Mouse (Mus musculus): ENCODE measurements at regions not wholly inside any gene's neighbourhood (a gene's known extent, or its start where the extent isn't known, plus 50 kb on each side); places are given as distances from the start of the nearest gene placed in this dataset.

GRCm38 (mm10) chr1:47432829-47433228 is 540.2 kb upstream of the Slc39a10 start:
- 49% methylated on average over 1 of the region's 1 CpGs for WGBS
- TF ChIP-seq POLR2A (IDR thresholded peaks at IDR 0.05; ENCODE audit: low read depth, low read length) (no peak), CTCF (IDR thresholded peaks at IDR 0.05; ENCODE audit: extremely low read depth, insufficient read length, insufficient replicate concordance, low read depth, low read length) (no peak)
- no peaks in the 10 kb centered on the region for H3K36me3 ChIP-seq (ENCODE audit: control insufficient read depth, insufficient read depth, low read length)

GRCm38 (mm10) chr1:47405164-47405563 is 512.5 kb upstream of the Slc39a10 start:
- TF ChIP-seq POLR2A (IDR thresholded peaks at IDR 0.05; ENCODE audit: low read depth, low read length): no peak
- no peak for TF ChIP-seq CTCF (IDR thresholded peaks at IDR 0.05; ENCODE audit: extremely low read depth, insufficient read length, insufficient replicate concordance, low read depth, low read length)
- H3K36me3 ChIP-seq (ENCODE audit: control insufficient read depth, insufficient read depth, low read length): no peaks in the 10 kb centered on the region
- H3K27ac ChIP-seq (ENCODE audit: insufficient read depth, low read depth, low read length): no peak overlapping the region
- H3K4me3 ChIP-seq (ENCODE audit: low read depth, low read length): no peak overlapping the region
- H3K4me1 ChIP-seq (ENCODE audit: control insufficient read depth, insufficient read depth, insufficient read length, low read length): no peaks in the 10 kb centered on the region
- WGBS: 72% methylated on average over 1 of the region's 1 CpGs
- H3K27me3 ChIP-seq (ENCODE audit: control insufficient read depth, insufficient read depth, low read length): no peaks in the 10 kb centered on the region

More at GRCm38 (mm10) chr1:47432829-47433228, 540.2 kb upstream of the Slc39a10 start:
- Histone ChIP-seq H3K27me3 (ENCODE audit: control insufficient read depth, insufficient read depth, low read length) (no peaks in the 10 kb centered on the region), H3K4me1 (ENCODE audit: control insufficient read depth, insufficient read depth, insufficient read length, low read length) (no peaks in the 10 kb centered on the region), H3K4me3 (ENCODE audit: low read depth, low read length) (no peak overlapping the region), H3K27ac (ENCODE audit: insufficient read depth, low read depth, low read length) (no peak overlapping the region)

GRCm38 (mm10) chr1:47386579-47386978 is 493.9 kb upstream of the Slc39a10 start:
- no peaks in the 10 kb centered on the region for H3K36me3 ChIP-seq (ENCODE audit: control insufficient read depth, insufficient read depth, low read length)
- H3K27me3 ChIP-seq (ENCODE audit: control insufficient read depth, insufficient read depth, low read length): no peaks in the 10 kb centered on the region
- no peak overlapping the region for H3K4me3 ChIP-seq (ENCODE audit: low read depth, low read length)
- TF ChIP-seq POLR2A (IDR thresholded peaks at IDR 0.05; ENCODE audit: low read depth, low read length) (no peak), CTCF (IDR thresholded peaks at IDR 0.05; ENCODE audit: extremely low read depth, insufficient read length, insufficient replicate concordance, low read depth, low read length) (no peak)
- no peak overlapping the region for H3K27ac ChIP-seq (ENCODE audit: insufficient read depth, low read depth, low read length)
- H3K4me1 ChIP-seq (ENCODE audit: control insufficient read depth, insufficient read depth, insufficient read length, low read length): no peaks in the 10 kb centered on the region

- no peak overlapping the region for H3K27ac ChIP-seq (ENCODE audit: insufficient read depth, low read depth, low read length)
- no peak for TF ChIP-seq POLR2A (IDR thresholded peaks at IDR 0.05; ENCODE audit: low read depth, low read length)
- H3K4me3 ChIP-seq (ENCODE audit: low read depth, low read length): no peak overlapping the region
- no peaks in the 10 kb centered on the region for H3K4me1 ChIP-seq (ENCODE audit: control insufficient read depth, insufficient read depth, insufficient read length, low read length)
- 26% methylated on average over 1 of the region's 1 CpGs for WGBS
- H3K27me3 ChIP-seq (ENCODE audit: control insufficient read depth, insufficient read depth, low read length): no peaks in the 10 kb centered on the region
- H3K36me3 ChIP-seq (ENCODE audit: control insufficient read depth, insufficient read depth, low read length): no peaks in the 10 kb centered on the region
Observed at GRCm38 (mm10) chr1:47378795-47379194, 486.1 kb upstream of the Slc39a10 start.

- H3K4me1 ChIP-seq (ENCODE audit: control insufficient read depth, insufficient read depth, insufficient read length, low read length): no peaks in the 10 kb centered on the region
- H3K27ac ChIP-seq (ENCODE audit: insufficient read depth, low read depth, low read length): no peak overlapping the region
- no peaks in the 10 kb centered on the region for H3K36me3 ChIP-seq (ENCODE audit: control insufficient read depth, insufficient read depth, low read length)
- WGBS: 62% methylated on average over 3 of the region's 3 CpGs
- no peak overlapping the region for H3K4me3 ChIP-seq (ENCODE audit: low read depth, low read length)
- TF ChIP-seq CTCF (IDR thresholded peaks at IDR 0.05; ENCODE audit: extremely low read depth, insufficient read length, insufficient replicate concordance, low read depth, low read length) (no peak), POLR2A (IDR thresholded peaks at IDR 0.05; ENCODE audit: low read depth, low read length) (no peak)
- no peaks in the 10 kb centered on the region for H3K27me3 ChIP-seq (ENCODE audit: control insufficient read depth, insufficient read depth, low read length)
Observed at GRCm38 (mm10) chr1:47339718-47340439, 447.2 kb upstream of the Slc39a10 start.

- Histone ChIP-seq H3K4me3 (ENCODE audit: low read depth, low read length) (no peak overlapping the region), H3K27ac (ENCODE audit: insufficient read depth, low read depth, low read length) (no peak overlapping the region), H3K27me3 (ENCODE audit: control insufficient read depth, insufficient read depth, low read length) (no peaks in the 10 kb centered on the region), H3K4me1 (ENCODE audit: control insufficient read depth, insufficient read depth, insufficient read length, low read length) (no peaks in the 10 kb centered on the region), H3K36me3 (ENCODE audit: control insufficient read depth, insufficient read depth, low read length) (no peaks in the 10 kb centered on the region)
- WGBS: 84% methylated on average over 2 of the region's 2 CpGs
- TF ChIP-seq POLR2A (IDR thresholded peaks at IDR 0.05; ENCODE audit: low read depth, low read length): no peak
- TF ChIP-seq CTCF (IDR thresholded peaks at IDR 0.05; ENCODE audit: extremely low read depth, insufficient read length, insufficient replicate concordance, low read depth, low read length): no peak
Observed at GRCm38 (mm10) chr1:47310572-47311075, 418.0 kb upstream of the Slc39a10 start.

- H3K27ac ChIP-seq (ENCODE audit: insufficient read depth, low read depth, low read length): no peak overlapping the region
- no peaks in the 10 kb centered on the region for H3K4me1 ChIP-seq (ENCODE audit: control insufficient read depth, insufficient read depth, insufficient read length, low read length)
- no peaks in the 10 kb centered on the region for H3K27me3 ChIP-seq (ENCODE audit: control insufficient read depth, insufficient read depth, low read length)
- no peaks in the 10 kb centered on the region for H3K36me3 ChIP-seq (ENCODE audit: control insufficient read depth, insufficient read depth, low read length)
- H3K4me3 ChIP-seq (ENCODE audit: low read depth, low read length): no peak overlapping the region
- TF ChIP-seq POLR2A (IDR thresholded peaks at IDR 0.05; ENCODE audit: low read depth, low read length) (no peak), CTCF (IDR thresholded peaks at IDR 0.05; ENCODE audit: extremely low read depth, insufficient read length, insufficient replicate concordance, low read depth, low read length) (no peak)
Observed at GRCm38 (mm10) chr1:47306961-47307360, 414.3 kb upstream of the Slc39a10 start.
